Comparison of ENCODE assay signal across 8 mouse cellular contexts in genomic region chr17:23993559-23994428, GRCm38 (mm10). TPM values are rescaled to one million over a fixed set of nuclear protein-coding genes. Genes with fewer than 3 reads are reported as not detected.
DNase-seq lines count a peak whose midpoint lies in the region; ATAC-seq lines count a peak whose summit lies in the region.

No protein-coding gene starts in this region.

- H3K4me1 ChIP-seq in hindbrain, embryonic 14.5 days (replicated peaks; ENCODE audit: control insufficient read depth, insufficient read depth, low read length): peaks cover 5% of the 10 kb centered on the region; the same call in 1 of the 2 replicates

- no peak overlapping the region for H3K27ac ChIP-seq in hindbrain, embryonic 14.5 days

- peak overlapping the region; percentile 66 for H3K9ac ChIP-seq in hindbrain, embryonic 14.5 days

- no peaks in the 10 kb centered on the region for H3K36me3 ChIP-seq in hindbrain, embryonic 14.5 days (replicated peaks; ENCODE audit: control insufficient read depth, insufficient read depth)

- H3K27me3 ChIP-seq in hindbrain, embryonic 14.5 days (ENCODE audit: control insufficient read depth, insufficient read depth, low read length): no peaks in the 10 kb centered on the region

- DNase-seq in Muller cell, postnatal 12 days (ENCODE audit: inconsistent ontology term): peak; percentile 94
- DNase-seq in cerebellum, postnatal 10 days: peak; percentile 98 to 99
- DNase-seq in frontal cortex, postnatal 25 days (ENCODE audit: low spot score in 2 of 2): peak; percentile 97 to 98
- peak; percentile 95 for DNase-seq in hindbrain, embryonic 14.5 days (ENCODE audit: low spot score)
- DNase-seq in layer of hippocampus, postnatal 36 days: peak; percentile 87 to 93
- peak; percentile 90 for DNase-seq in lung, postnatal 25 days (ENCODE audit: low spot score)
- DNase-seq in retina, embryonic 14.5 days (ENCODE audit: low spot score): peak; percentile 95
- DNase-seq in thymus, postnatal 36 days: peak; percentile 90 to 92

- 11% methylated on average over 31 of the region's 31 CpGs for WGBS in hindbrain, embryonic 14.5 days

- peak overlapping the region; percentile 21 for H3K4me3 ChIP-seq in hindbrain, embryonic 14.5 days (replicated peaks; ENCODE audit: low read length)

- H3K4me2 ChIP-seq in hindbrain, embryonic 14.5 days (replicated peaks): peak overlapping the region; percentile 53

- peak; percentile 79 for ATAC-seq in hindbrain, embryonic 14.5 days (ENCODE audit: low FRiP score)

- H3K9me3 ChIP-seq in hindbrain, embryonic 14.5 days (ENCODE audit: control insufficient read depth, low read length): no peaks in the 10 kb centered on the region

RNA-seq across cellular contexts. Expression of gene Prss22, which starts 4.1 kb away (rescaled TPM):
- polyA plus RNA-seq in hindbrain, embryonic 14.5 days (2014; fragmentation: Nextera tagmentation; extraction: Ambion mirVana): not detected in 2 replicates
- total RNA-seq in layer of hippocampus, postnatal 36 days (2021): not detected

RNA-seq across cellular contexts. Expression of gene Prss30, which starts 13.4 kb away (rescaled TPM):
- not detected in 2 replicates for polyA plus RNA-seq in hindbrain, embryonic 14.5 days (2014; fragmentation: Nextera tagmentation; extraction: Ambion mirVana)
- total RNA-seq in layer of hippocampus, postnatal 36 days (2021): not detected

RNA-seq across cellular contexts. Expression of gene Sbpl, which starts 38.7 kb away (rescaled TPM):
- polyA plus RNA-seq in hindbrain, embryonic 14.5 days (2014; fragmentation: Nextera tagmentation; extraction: Ambion mirVana): not detected in 2 replicates
- not detected for total RNA-seq in layer of hippocampus, postnatal 36 days (2021)

RNA-seq across cellular contexts. Expression of gene Prss27, which starts 44.1 kb away (rescaled TPM):
- polyA plus RNA-seq in hindbrain, embryonic 14.5 days (2014; fragmentation: Nextera tagmentation; extraction: Ambion mirVana): 0.16 TPM in 1 of 2 replicates, not detected in the other
- total RNA-seq in layer of hippocampus, postnatal 36 days (2021): not detected

RNA-seq across cellular contexts. Expression of gene Sbp, which starts 52.3 kb away (rescaled TPM):
- not detected in 2 replicates for polyA plus RNA-seq in hindbrain, embryonic 14.5 days (2014; fragmentation: Nextera tagmentation; extraction: Ambion mirVana)
- total RNA-seq in layer of hippocampus, postnatal 36 days (2021): not detected
